Mouse (Mus musculus) bone marrow macrophage, adult 2 months (primary cell): ENCODE data around the gene Znrd1as. TPM values are rescaled to one million over a fixed set of nuclear protein-coding genes. Genes with fewer than 3 reads are reported as not detected.
A peak's percentile ranks its signal among the peaks of the same experiment; 100 is the strongest.

ENCODE experiments used
- H3K27ac ChIP-seq: 2 replicates; pipeline ENCODE4 v1.5.1; 2012; ENCODE audit warnings: low read depth, low read length; ENCODE audit not compliant: insufficient read depth
- H3K4me1 ChIP-seq: 2 replicates; pipeline ENCODE4 v1.6.1; 2012; ENCODE audit warnings: low read length; ENCODE audit not compliant: control insufficient read depth, insufficient read depth
- H3K4me3 ChIP-seq: 2 replicates; pipeline ENCODE4 v1.5.1; 2012; ENCODE audit warnings: mild to moderate bottlenecking, low read length, moderate library complexity; ENCODE audit not compliant: insufficient read depth
- CTCF ChIP-seq: IDR thresholded peaks from 2 replicates; pipeline ENCODE4 v1.5.1; 2012; ENCODE audit warnings: low read depth, mild to moderate bottlenecking, low read length, moderate library complexity
- POLR2A ChIP-seq: IDR thresholded peaks from 2 replicates; pipeline ENCODE4 v1.6.1; 2012; ENCODE audit warnings: mild to moderate bottlenecking, low read depth, low read length, borderline replicate concordance
- polyA plus RNA-seq: library from polyadenylated mRNA; stranded (reverse); fragments of >200 nt; gene quantifications from 2 replicates; pipeline ENCODE4 v1.2.4, GENCODE M21; 2012; ENCODE audit not compliant: missing spikeins, insufficient read depth, insufficient read length

Znrd1as gene
- polyA plus RNA-seq, 1 experiment: 10.4 TPM

DNA sequence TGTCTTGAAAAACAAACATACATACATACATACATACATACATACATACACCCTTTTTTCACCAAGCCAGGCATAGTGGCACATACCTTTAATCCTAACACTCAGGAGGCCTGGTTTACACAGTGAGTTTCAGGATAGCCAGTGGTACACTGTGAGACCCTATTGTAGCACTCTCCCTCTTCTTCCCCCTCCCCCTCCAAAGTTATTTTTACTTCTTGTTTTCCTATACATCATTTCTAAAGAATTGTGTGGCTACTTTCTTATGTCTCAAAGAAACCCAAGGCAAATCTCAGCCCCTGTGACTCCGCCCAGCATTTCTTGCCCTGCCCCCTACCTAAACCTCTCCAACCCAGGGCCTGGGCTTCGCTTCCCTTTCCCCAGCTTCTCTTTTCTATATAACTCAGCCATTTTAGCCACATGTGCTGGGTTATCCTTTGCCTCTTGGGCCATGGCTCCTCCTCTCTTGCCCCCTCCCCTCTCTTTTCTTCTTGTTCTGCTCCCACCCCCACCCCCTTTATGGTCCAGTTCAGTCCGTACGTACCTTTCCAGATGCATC, 35.5 kb downstream of the Znrd1as start:
- no peak overlapping the region for H3K27ac ChIP-seq
- H3K4me3 ChIP-seq: no peak overlapping the region
- H3K4me1 ChIP-seq: peaks cover 9% of the 10 kb centered on the region
- TF ChIP-seq CTCF (no peak), POLR2A (no peak)

- TF ChIP-seq CTCF: no peak
- TF ChIP-seq POLR2A: no peak
- H3K27ac ChIP-seq: no peak overlapping the region
- no peak overlapping the region for H3K4me3 ChIP-seq
- H3K4me1 ChIP-seq: peaks cover 9% of the 10 kb centered on the region
Measured at GRCm38 (mm10) chr17:36994528-36994927, 36.1 kb downstream of the Znrd1as start.

- Histone ChIP-seq H3K4me3 (no peak overlapping the region), H3K27ac (no peak overlapping the region), H3K4me1 (peaks cover 9% of the 10 kb centered on the region)
- TF ChIP-seq CTCF: no peak
- no peak for TF ChIP-seq POLR2A
Measured at GRCm38 (mm10) chr17:36995448-36995847, 37.1 kb downstream of the Znrd1as start.

- H3K4me3 ChIP-seq: no peak overlapping the region
- peaks cover 3% of the 10 kb centered on the region for H3K4me1 ChIP-seq
- TF ChIP-seq CTCF (peak; percentile 81), POLR2A (no peak)
- no peak overlapping the region for H3K27ac ChIP-seq
Measured at GRCm38 (mm10) chr17:36997033-36997735, 38.8 kb downstream of the Znrd1as start.

DNA sequence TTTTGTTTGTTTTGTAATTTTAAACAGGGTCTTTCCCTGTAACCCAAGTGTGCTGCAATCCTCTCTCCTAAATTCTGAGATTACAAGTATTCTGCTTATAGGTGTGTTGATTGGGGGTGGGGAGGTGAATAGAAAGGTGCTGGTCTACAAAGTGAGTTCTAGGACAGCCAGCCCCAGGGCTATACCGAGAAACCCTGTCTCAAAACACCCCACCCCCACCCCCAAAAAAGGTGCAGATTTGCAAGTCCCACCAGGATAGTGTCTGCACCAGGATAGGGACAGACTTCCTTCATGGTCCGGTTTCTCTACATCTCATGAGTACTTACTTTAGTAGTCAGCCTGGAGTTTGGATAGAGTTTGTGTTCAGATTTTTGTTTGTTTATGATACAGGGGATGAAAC, 40.1 kb downstream of the Znrd1as start:
- Histone ChIP-seq H3K27ac (no peak overlapping the region), H3K4me1 (peaks cover 2% of the 10 kb centered on the region; the same call in 1 of the 2 replicates), H3K4me3 (no peak overlapping the region)
- TF ChIP-seq CTCF (no peak), POLR2A (no peak)

DNA sequence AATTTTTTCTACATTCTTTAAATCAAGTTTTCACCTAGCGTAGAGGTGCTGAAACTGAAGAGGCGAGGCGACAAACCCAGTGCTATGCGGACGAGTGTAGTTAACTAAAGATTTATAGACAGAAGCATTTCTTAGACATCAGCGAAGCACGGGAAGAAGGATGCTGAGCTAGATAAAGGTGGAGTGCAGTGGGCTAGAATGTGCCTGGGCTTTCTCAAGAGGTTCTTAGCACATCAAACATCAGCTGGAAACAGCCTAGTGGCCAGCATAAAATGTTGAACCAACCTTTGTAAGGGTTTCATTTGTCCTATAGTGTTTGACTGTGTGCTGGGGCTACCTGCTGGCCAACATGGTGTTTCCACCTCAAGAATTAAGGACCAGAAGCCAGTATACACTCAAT, 42.5 kb downstream of the Znrd1as start, which contains the start of gene Zfp57:
TSS of gene Zfp57 (plus strand) at position 301 of the 400 bp plus-strand sequence.
- no peak within 1 kb of the TSS for H3K4me3 ChIP-seq
- TF ChIP-seq POLR2A: no peak
- no peak for TF ChIP-seq CTCF
- H3K4me1 ChIP-seq: no peaks in the 10 kb centered on the region
- no peak within 1 kb of the TSS for H3K27ac ChIP-seq

DNA sequence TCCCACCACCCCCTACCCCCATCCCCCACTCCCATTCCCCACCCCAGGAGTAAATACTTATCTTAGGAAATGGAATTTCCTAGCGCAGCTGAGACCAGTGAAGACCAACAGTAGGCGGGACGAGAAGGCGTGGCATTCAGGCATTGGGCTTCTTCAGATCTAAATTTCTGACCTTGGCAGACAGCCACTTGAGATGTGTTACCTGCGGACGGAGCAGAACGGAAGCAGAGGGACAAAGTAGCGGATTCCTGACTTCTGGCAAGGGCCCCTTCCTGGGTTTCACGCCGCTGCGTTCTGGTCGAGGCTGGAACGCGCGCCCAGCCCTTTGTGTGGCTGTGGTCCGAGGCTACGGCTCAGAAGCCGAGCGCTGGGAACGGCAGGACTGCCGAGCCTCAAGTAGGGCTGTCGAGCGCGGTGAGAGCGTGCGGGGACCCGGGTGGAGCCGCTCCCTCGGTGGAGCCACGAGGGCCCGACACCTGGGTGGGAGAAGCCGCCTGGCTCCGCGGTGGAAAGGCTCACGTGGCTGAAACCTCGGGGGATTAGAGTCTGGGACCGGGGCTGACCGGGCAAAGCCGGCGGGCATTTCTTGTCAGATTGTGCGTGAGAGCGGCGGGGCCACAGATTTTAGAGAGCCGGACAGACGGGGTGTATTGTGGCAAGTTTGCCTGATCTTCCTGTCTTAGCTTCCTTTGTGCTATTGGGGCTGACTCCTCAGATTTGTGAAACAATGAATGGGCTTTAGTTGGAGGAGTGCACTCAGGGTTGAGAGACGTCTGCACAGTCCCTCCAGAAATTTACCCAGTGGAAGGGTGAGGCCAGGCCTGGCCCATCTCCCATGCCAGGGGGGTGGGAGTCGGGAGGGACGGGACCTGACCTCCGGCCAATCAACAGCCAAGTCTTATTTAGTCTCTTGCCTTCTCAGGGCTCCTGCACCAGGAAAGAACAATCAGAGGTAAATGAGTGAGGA, 44.3 kb downstream of the Znrd1as start:
- Histone ChIP-seq H3K4me3 (peak overlapping the region; percentile 45), H3K27ac (no peak overlapping the region), H3K4me1 (no peaks in the 10 kb centered on the region)
- TF ChIP-seq POLR2A (no peak), CTCF (no peak)

GRCm38 (mm10) chr17:37003366-37003765, 45.0 kb downstream of the Znrd1as start:
- Histone ChIP-seq H3K27ac (no peak overlapping the region), H3K4me1 (no peaks in the 10 kb centered on the region), H3K4me3 (no peak overlapping the region)
- TF ChIP-seq CTCF: no peak
- no peak for TF ChIP-seq POLR2A

DNA sequence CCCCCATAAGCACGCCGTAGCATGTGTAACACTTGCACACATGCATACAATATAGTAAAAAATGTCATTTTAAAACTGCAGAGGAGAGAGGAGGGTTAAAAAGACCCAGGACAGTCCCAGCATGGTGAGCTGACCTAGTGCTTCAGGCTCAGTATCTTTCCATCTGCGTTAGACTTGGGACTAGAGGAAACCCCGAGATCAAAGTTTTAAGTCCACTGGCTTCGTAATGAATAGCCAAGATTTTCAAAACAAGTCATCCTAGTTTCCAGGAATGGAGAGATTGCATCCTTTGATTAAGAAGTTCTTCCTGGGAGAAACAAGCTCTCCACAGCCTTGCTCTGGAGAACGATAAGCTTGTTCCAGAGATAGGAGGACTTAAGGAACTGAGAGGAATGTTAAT, 49.8 kb downstream of the Znrd1as start:
- Histone ChIP-seq H3K4me1 (no peaks in the 10 kb centered on the region), H3K4me3 (no peak overlapping the region), H3K27ac (no peak overlapping the region)
- TF ChIP-seq POLR2A (no peak), CTCF (no peak)
